Mouse (Mus musculus) myocyte (in vitro differentiated cells): ENCODE data around the gene Serpinb1a.

Source experiments
- CEBPB ChIP-seq: IDR thresholded peaks from 2 replicates; pipeline ENCODE4 v1.6.1; 2011; ENCODE audit warnings: mild to moderate bottlenecking, moderate library complexity; ENCODE audit not compliant: poor library complexity, insufficient read depth, severe bottlenecking
- E2F4 ChIP-seq: IDR thresholded peaks from one replicate; pipeline ENCODE4 v1.6.1; 2011; ENCODE audit warnings: mild to moderate bottlenecking, control low read depth, moderate library complexity; ENCODE audit not compliant: insufficient read depth
- MAX ChIP-seq: IDR thresholded peaks from one replicate; pipeline ENCODE4 v1.6.1; 2011; ENCODE audit warnings: low read depth, mild to moderate bottlenecking, control low read depth
- MYOD1 ChIP-seq, 3 experiments: IDR thresholded peaks; one replicate each; pipeline ENCODE4 v1.6.1; 2011; ENCODE audit warnings: control low read depth in 2 of 3, low read depth in 2 of 3, mild to moderate bottlenecking in 2 of 3, moderate library complexity in 1 of 3; ENCODE audit not compliant: insufficient read length in 2 of 3, control insufficient read depth in 1 of 3
- POLR2A ChIP-seq: IDR thresholded peaks from one replicate; pipeline ENCODE4 v1.6.1; 2011; ENCODE audit warnings: low read depth, mild to moderate bottlenecking, control low read depth, moderate library complexity; ENCODE audit not compliant: insufficient read length
- POLR2AphosphoS2 ChIP-seq: IDR thresholded peaks from one replicate; pipeline ENCODE4 v1.6.1; 2011; ENCODE audit warnings: low read depth, control low read depth; ENCODE audit not compliant: insufficient read length
- TCF12 ChIP-seq: IDR thresholded peaks from one replicate; pipeline ENCODE4 v1.6.1; 2011; ENCODE audit warnings: mild to moderate bottlenecking, control low read depth; ENCODE audit not compliant: poor library complexity, insufficient read depth, severe bottlenecking
- USF1 ChIP-seq: IDR thresholded peaks from one replicate; pipeline ENCODE4 v1.6.1; 2011; ENCODE audit warnings: low read depth, mild to moderate bottlenecking, control low read depth, moderate library complexity

- TF ChIP-seq USF1, result no peak
- no peak for TF ChIP-seq TCF12
- no peak for TF ChIP-seq POLR2A
- no peak for TF ChIP-seq MAX
- no peak for TF ChIP-seq CEBPB
- no peak for TF ChIP-seq E2F4
- no peak for TF ChIP-seq MYOD1 (IDR thresholded peaks at IDR 0.05; ENCODE audit: control insufficient read depth in 1 of 3, insufficient read length in 2 of 3, low read depth in 2 of 3)
- TF ChIP-seq POLR2AphosphoS2, result no peak
Observed at GRCm38 (mm10) chr13:32849092-32849491, 1.9 kb downstream of the Serpinb1a start.
